Mouse (Mus musculus): ENCODE results near the gene Zfp61. TPM values are rescaled to one million over a fixed set of nuclear protein-coding genes. Genes with fewer than 3 reads are reported as not detected.

Gene Zfp61
- polyA plus RNA-seq, 1 experiment from 2014 or later = 32.7 TPM

DNA sequence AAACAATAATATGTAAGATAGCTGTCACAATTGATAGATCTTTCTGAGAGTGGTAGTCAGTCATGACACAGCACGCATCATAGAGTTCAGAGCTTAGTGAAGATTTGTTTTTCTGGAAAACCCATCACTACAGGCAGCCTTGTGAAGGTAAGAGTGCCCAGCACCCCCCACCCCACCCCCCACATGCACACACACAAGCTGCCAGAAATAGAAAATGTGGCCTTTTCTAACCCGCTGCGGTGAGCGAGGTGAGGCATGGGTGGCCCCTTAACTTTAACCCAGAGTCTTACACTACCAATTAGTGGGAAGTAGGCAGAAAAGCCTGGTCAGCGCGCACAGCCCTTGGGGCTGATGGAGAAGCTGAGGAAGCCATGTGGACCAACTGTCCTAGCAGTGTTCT lies 29.8 kb downstream of the Zfp61 start:
- H3K27ac ChIP-seq (ENCODE audit: low read length) = no peak overlapping the region
- H3K9me3 ChIP-seq (ENCODE audit: control insufficient read depth, low read length) = no peaks in the 10 kb centered on the region
- no peaks in the 10 kb centered on the region for H3K27me3 ChIP-seq (ENCODE audit: control insufficient read depth, insufficient read depth, low read depth, low read length)
- H3K4me3 ChIP-seq (ENCODE audit: low read length) = no peak overlapping the region
- ATAC-seq (ENCODE audit: low read depth) = no peak
- H3K36me3 ChIP-seq (ENCODE audit: control insufficient read depth, insufficient read depth, low read length) = peaks cover 16% of the 10 kb centered on the region
- no peak overlapping the region for H3K4me2 ChIP-seq (ENCODE audit: low read depth, low read length)
- WGBS = 91% methylated on average over 6 of the region's 6 CpGs
- H3K9ac ChIP-seq (ENCODE audit: low read length) = no peak overlapping the region
- peaks cover 3% of the 10 kb centered on the region; the same call in 1 of the 2 replicates for H3K4me1 ChIP-seq (replicated peaks; ENCODE audit: control insufficient read depth, insufficient read depth, low read length)

DNA sequence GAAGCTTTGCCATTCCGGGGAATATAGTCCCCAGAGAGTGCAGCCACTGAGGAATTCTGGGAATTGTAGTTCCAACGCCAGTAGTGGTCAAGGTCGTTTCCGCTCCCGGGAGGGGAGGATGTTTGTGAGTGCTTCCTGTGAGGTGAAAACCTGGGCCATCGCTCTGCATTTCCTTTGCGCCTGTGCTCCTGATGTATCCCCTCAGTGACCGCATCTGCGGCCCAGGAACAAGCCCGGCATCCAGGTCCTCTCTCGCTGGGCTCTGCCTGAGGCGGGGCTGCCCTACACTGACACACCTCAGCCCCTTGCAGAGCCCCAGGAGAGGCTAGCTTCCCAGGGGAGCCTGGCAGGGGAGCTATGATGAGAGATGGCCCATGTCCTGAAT lies 30.8 kb downstream of the Zfp61 start, which contains the start of gene Zfp93:
TSS of gene Zfp93 (plus strand) at position 133 of the 385 bp plus-strand sequence.
- H3K4me1 ChIP-seq (replicated peaks; ENCODE audit: control insufficient read depth, insufficient read depth, low read length) = peaks cover 3% of the 10 kb centered on the region; the same call in 1 of the 2 replicates
- H3K27me3 ChIP-seq (ENCODE audit: control insufficient read depth, insufficient read depth, low read depth, low read length) = no peaks in the 10 kb centered on the region
- peak; percentile 97 for ATAC-seq (ENCODE audit: low read depth)
- peak within 1 kb of the TSS; percentile 76 for H3K4me2 ChIP-seq (ENCODE audit: low read depth, low read length)
- H3K27ac ChIP-seq (ENCODE audit: low read length) = peak within 1 kb of the TSS; percentile 48; the same call in 1 of the 2 replicates
- H3K4me3 ChIP-seq (ENCODE audit: low read length) = peak within 1 kb of the TSS; percentile 71
- 0% methylated on average over 12 of the region's 12 CpGs for WGBS
- H3K9me3 ChIP-seq (ENCODE audit: control insufficient read depth, low read length) = no peaks in the 10 kb centered on the region
- H3K36me3 ChIP-seq (ENCODE audit: control insufficient read depth, insufficient read depth, low read length) = peaks cover 14% of the 10 kb centered on the region
- peak within 1 kb of the TSS; percentile 82 for H3K9ac ChIP-seq (ENCODE audit: low read length)

DNA sequence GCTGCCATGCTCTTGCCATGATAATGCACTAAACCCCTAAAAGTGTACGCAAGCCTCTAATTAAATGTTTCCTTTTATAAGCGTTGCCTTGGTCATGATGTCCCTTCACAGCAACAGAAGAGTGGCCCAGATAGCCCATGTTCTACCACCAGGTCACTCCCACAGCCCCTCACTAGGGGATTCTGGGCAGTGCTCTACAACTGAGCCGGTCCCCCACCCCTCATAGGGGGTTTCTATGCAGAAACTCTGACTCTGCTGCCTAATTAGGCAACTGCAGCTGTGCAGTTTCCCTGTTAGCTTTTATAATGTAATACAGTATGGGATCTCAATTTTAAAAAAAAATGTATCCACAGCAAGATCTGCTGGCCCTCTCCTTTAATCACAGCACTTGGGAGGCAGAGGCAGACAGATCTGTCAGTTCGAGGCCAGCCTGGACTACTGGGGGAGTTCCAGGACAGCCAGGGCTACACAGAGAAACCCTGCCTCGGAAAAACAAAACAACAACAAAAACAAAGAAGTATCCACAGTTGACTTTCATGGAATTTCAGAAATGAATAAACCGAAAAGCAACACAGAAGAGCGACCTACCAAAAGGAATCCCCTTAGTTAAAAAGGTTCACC lies 31.3 kb downstream of the Zfp61 start:
- Histone ChIP-seq H3K36me3 (ENCODE audit: control insufficient read depth, insufficient read depth, low read length) (peaks cover 9% of the 10 kb centered on the region), H3K4me2 (ENCODE audit: low read depth, low read length) (peak overlapping the region; percentile 76), H3K9ac (ENCODE audit: low read length) (peak overlapping the region; percentile 82), H3K4me1 (replicated peaks; ENCODE audit: control insufficient read depth, insufficient read depth, low read length) (peaks cover 3% of the 10 kb centered on the region; the same call in 1 of the 2 replicates), H3K27ac (ENCODE audit: low read length) (no peak overlapping the region), H3K4me3 (ENCODE audit: low read length) (peak overlapping the region; percentile 71), H3K9me3 (ENCODE audit: control insufficient read depth, low read length) (no peaks in the 10 kb centered on the region), H3K27me3 (ENCODE audit: control insufficient read depth, insufficient read depth, low read depth, low read length) (no peaks in the 10 kb centered on the region)
- ATAC-seq (ENCODE audit: low read depth) = peak; percentile 47
- WGBS = 31% methylated on average over 7 of the region's 7 CpGs

DNA sequence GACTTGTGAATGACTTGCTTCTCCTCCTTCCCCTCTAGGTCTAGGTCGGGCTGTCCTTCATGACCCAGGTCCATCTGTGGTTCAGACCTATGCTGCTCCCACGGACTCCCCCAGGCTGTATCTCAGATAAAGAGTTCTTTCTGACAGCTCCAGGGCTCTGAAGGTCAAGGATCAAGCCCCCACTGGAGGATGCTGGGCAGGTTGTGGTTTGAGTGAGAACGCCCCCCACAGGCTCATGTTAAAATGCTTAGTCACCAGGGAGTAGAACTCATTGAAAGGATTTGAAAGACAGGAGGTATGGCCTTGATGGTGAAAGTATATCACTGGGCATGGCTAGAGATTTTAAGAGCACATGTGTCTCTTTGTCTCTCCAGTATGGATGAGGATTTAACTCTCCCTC lies 31.8 kb downstream of the Zfp61 start:
- Histone ChIP-seq H3K4me2 (ENCODE audit: low read depth, low read length) (no peak overlapping the region), H3K27ac (ENCODE audit: low read length) (no peak overlapping the region), H3K36me3 (ENCODE audit: control insufficient read depth, insufficient read depth, low read length) (peaks cover 3% of the 10 kb centered on the region), H3K9me3 (ENCODE audit: control insufficient read depth, low read length) (no peaks in the 10 kb centered on the region), H3K4me3 (ENCODE audit: low read length) (no peak overlapping the region), H3K27me3 (ENCODE audit: control insufficient read depth, insufficient read depth, low read depth, low read length) (no peaks in the 10 kb centered on the region), H3K4me1 (replicated peaks; ENCODE audit: control insufficient read depth, insufficient read depth, low read length) (peaks cover 3% of the 10 kb centered on the region; the same call in 1 of the 2 replicates), H3K9ac (ENCODE audit: low read length) (no peak overlapping the region)
- no peak for ATAC-seq (ENCODE audit: low read depth)
- 64% methylated on average over 3 of the region's 3 CpGs for WGBS

DNA sequence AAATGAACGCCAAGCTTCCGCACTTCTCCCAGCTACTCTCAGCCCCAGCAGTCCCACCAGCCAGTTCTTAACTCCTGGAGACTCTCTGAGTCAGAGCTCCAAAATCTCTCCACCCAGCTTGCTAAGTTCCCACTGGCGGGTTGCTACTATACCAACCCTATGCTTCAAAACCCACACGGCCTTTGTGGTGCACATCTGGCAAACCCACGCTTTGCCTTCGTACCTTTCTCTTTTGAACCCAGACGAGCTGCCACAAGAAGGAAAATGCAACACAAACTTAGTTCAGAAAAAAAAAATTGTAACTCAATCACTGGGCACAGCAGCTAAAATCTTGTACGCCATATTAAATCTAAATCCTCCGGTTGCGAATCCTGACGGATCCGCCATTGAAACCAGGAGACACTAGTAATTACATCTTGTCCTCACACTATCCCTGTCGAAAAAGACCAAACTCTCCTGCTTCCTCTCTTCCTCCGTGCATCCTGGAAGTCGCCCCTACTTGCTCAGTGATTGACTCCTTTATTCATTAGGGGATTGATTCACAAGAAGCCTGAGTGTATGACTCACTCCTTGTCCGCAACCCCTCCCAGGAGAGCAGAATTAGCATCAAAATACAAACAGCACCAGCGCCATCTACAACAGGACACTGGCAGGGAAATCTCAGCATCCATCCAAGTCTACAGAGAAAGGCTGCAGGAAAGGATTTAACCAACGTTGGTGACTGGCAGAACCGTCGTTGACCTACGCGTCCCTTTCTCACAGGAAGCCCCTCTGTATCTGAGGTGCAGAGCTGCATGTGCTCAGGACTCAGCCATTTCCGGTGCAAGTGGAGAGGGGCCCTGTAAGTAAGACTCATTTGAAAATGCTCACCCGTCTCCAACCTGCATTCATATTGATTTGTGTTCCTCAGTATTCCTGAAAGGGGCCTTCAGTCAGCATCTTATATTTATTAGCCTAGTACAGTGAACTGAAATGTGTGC lies 32.6 kb downstream of the Zfp61 start:
- WGBS = 76% methylated on average over 24 of the region's 24 CpGs
- Histone ChIP-seq H3K36me3 (ENCODE audit: control insufficient read depth, insufficient read depth, low read length) (no peaks in the 10 kb centered on the region), H3K27ac (ENCODE audit: low read length) (no peak overlapping the region), H3K4me3 (ENCODE audit: low read length) (no peak overlapping the region), H3K27me3 (ENCODE audit: control insufficient read depth, insufficient read depth, low read depth, low read length) (no peaks in the 10 kb centered on the region), H3K9me3 (ENCODE audit: control insufficient read depth, low read length) (no peaks in the 10 kb centered on the region), H3K4me1 (replicated peaks; ENCODE audit: control insufficient read depth, insufficient read depth, low read length) (peaks cover 3% of the 10 kb centered on the region; the same call in 1 of the 2 replicates), H3K4me2 (ENCODE audit: low read depth, low read length) (no peak overlapping the region), H3K9ac (ENCODE audit: low read length) (no peak overlapping the region)
- no peak for ATAC-seq (ENCODE audit: low read depth)

DNA sequence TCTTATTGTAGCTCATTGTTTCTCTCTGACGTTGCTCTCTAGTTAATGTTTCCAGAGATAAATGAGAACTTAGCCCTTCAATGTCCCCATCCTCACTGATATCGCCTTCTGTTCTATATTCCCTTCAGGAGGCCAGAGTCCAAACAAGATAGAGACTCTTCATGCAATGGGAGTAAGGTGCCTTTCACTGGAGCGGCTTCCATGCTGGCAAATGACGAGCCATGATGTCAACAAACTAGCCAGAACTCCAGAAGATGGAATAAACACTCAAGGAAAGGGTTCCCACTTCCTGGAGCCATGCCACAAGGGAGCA lies 41.1 kb downstream of the Zfp61 start:
- no peaks in the 10 kb centered on the region for H3K27me3 ChIP-seq (ENCODE audit: control insufficient read depth, insufficient read depth, low read depth, low read length)

DNA sequence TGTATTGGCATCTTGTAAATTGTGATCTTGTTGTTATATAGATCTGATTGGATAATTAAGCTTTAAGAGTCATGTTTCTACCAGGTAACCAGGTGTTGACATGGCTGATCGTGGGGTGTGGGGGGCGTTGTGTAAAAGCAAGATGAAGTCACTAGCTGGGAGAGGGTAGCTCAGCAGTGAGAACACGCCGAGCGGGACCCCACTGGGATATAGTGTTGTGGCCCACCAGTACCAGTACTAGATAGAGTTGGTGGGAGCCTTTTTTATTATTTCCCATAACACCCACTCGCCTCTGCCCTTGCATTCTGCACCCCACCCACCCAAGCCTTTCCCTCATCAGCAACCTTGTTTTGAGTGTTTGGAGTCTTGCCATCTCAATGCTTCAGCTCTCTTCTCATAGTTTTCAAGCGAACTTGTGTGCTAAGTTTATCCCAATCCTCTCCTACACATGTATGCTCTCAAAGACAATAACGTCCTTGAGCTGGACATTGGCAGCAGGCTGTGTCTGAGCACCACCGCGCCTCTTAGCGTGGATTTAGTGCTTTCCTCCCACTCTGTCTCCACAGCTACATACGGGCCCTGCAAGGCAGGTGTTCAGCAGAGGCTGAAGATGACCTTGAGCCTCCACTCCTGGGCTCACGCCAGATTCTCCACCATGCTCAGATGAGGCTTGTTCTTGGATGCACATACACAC lies 41.6 kb downstream of the Zfp61 start:
- Histone ChIP-seq H3K9me3 (ENCODE audit: control insufficient read depth, low read length) (no peaks in the 10 kb centered on the region), H3K27ac (ENCODE audit: low read length) (no peak overlapping the region), H3K9ac (ENCODE audit: low read length) (no peak overlapping the region), H3K4me1 (replicated peaks; ENCODE audit: control insufficient read depth, insufficient read depth, low read length) (peaks cover 6% of the 10 kb centered on the region), H3K36me3 (ENCODE audit: control insufficient read depth, insufficient read depth, low read length) (peaks cover 14% of the 10 kb centered on the region), H3K4me3 (ENCODE audit: low read length) (no peak overlapping the region), H3K4me2 (ENCODE audit: low read depth, low read length) (no peak overlapping the region), H3K27me3 (ENCODE audit: control insufficient read depth, insufficient read depth, low read depth, low read length) (no peaks in the 10 kb centered on the region)
- ATAC-seq (ENCODE audit: low read depth) = no peak
- WGBS = 86% methylated on average over 13 of the region's 13 CpGs

More for the DNA sequence above, 41.1 kb downstream of the Zfp61 start:
- no peak for ATAC-seq (ENCODE audit: low read depth)
- Histone ChIP-seq H3K9me3 (ENCODE audit: control insufficient read depth, low read length) (no peaks in the 10 kb centered on the region), H3K27ac (ENCODE audit: low read length) (no peak overlapping the region), H3K9ac (ENCODE audit: low read length) (no peak overlapping the region), H3K4me2 (ENCODE audit: low read depth, low read length) (no peak overlapping the region), H3K4me3 (ENCODE audit: low read length) (no peak overlapping the region), H3K4me1 (replicated peaks; ENCODE audit: control insufficient read depth, insufficient read depth, low read length) (peaks cover 4% of the 10 kb centered on the region), H3K36me3 (ENCODE audit: control insufficient read depth, insufficient read depth, low read length) (peaks cover 14% of the 10 kb centered on the region)
- 85% methylated on average over 4 of the region's 4 CpGs for WGBS

DNA sequence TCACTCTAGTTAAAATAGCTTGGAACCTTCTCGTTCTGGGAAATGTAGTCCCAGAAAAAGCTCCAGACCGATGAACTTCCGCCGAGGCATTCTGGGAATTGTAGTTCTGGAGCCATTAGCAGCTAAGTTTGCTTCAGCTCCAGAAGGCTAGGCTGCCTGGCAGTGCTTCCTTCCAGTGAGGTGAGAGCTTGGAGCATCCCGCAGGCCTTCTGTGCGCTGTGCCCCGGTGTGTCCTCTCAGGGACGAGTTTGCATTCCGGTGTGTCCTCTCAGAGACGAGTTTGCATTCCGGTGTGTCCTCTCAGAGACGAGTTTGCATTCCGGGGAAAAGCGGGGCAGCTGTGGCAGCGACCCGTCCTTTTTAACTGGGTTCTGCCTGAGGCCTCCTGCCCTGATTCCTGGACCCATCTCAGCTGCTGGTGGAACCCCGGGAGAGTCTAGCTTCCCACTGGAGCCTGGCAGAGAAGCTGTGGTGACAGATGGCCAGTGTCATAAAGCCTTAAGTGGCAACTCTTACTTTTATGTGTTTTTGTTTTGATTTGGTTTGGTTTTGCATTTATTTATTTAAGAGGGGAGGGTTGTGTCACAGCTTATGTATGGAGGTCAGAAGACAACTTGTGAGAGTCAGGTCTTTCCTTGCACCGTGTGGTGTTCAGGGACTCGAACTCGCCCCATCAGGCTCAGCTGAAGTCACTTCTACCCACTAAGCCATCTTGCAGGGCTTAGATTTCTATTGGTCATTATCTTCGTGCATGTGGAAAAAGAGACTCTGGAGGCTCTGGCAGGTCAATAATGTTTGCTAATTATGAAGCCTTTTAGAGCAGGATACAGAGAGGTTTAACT lies 46.2 kb downstream of the Zfp61 start, which contains the start of gene Zfp108:
TSS of gene Zfp108 (plus strand) at position 162 of the 842 bp plus-strand sequence.
- Histone ChIP-seq H3K4me2 (ENCODE audit: low read depth, low read length) (peak within 1 kb of the TSS; percentile 67), H3K9ac (ENCODE audit: low read length) (peak within 1 kb of the TSS; percentile 78), H3K4me3 (ENCODE audit: low read length) (peak within 1 kb of the TSS; percentile 60), H3K27me3 (ENCODE audit: control insufficient read depth, insufficient read depth, low read depth, low read length) (no peaks in the 10 kb centered on the region), H3K4me1 (replicated peaks; ENCODE audit: control insufficient read depth, insufficient read depth, low read length) (peaks cover 6% of the 10 kb centered on the region), H3K9me3 (ENCODE audit: control insufficient read depth, low read length) (no peaks in the 10 kb centered on the region), H3K36me3 (ENCODE audit: control insufficient read depth, insufficient read depth, low read length) (no peaks in the 10 kb centered on the region), H3K27ac (ENCODE audit: low read length) (peak within 1 kb of the TSS; percentile 21; the same call in 1 of the 2 replicates)
- 16% methylated on average over 21 of the region's 21 CpGs for WGBS
- ATAC-seq (ENCODE audit: low read depth) = peak; percentile 93

Data from lung, embryonic 16.5 days (tissue).